Comparison of ENCODE assay signal across 8 mouse cellular contexts in genomic region chr4:126181170-126181957, GRCm38 (mm10). TPM values are rescaled to one million over a fixed set of nuclear protein-coding genes. Genes with fewer than 3 reads are reported as not detected.
DNase-seq lines count a peak whose midpoint lies in the region; ATAC-seq and TF ChIP-seq lines count a peak whose summit lies in the region.

No protein-coding gene starts in this region.

- H3K27me3 ChIP-seq in C2C12 (ENCODE audit: control insufficient read depth, insufficient read depth, insufficient read length) = no peaks in the 10 kb centered on the region

- TF ChIP-seq CTCF in gastrocnemius, adult 2 months (IDR thresholded peaks at IDR 0.05) = peak; percentile 87
- peak; percentile 49 for TF ChIP-seq CTCF in C2C12 (IDR thresholded peaks at IDR 0.05; ENCODE audit: control insufficient read depth, insufficient read depth, insufficient read length)

- intact Hi-C loops in gastrocnemius, adult 2 months (cut with DNase I) = loop anchor here (5.0 kb wide), 2 partner anchors 46 to 131 kb away; no protein-coding TSS in a partner anchor

- H3ac ChIP-seq in C2C12 (ENCODE audit: control insufficient read depth, insufficient read length, low read depth) = no peak overlapping the region

- peak; percentile 50 for ATAC-seq in granulocyte monocyte progenitor cell, adult 5-6 weeks (replicated peaks; ENCODE audit: poor library complexity, severe bottlenecking)
- peak; percentile 83 for ATAC-seq in megakaryocyte-erythroid progenitor cell, adult 5-6 weeks (replicated peaks; ENCODE audit: low FRiP score, low TSS enrichment, poor library complexity, severe bottlenecking)

- H3K79me3 ChIP-seq in C2C12 (ENCODE audit: low read depth) = peaks cover 74% of the 10 kb centered on the region

- H3K79me2 ChIP-seq in C2C12 (ENCODE audit: control insufficient read depth, insufficient read depth) = peaks cover 89% of the 10 kb centered on the region

- H3K27ac ChIP-seq in gastrocnemius, adult 2 months = peak overlapping the region; percentile 61

- H3K36me3 ChIP-seq in C2C12 (ENCODE audit: control insufficient read depth, insufficient read depth) = peaks cover 87% of the 10 kb centered on the region

- DNase-seq in gastrocnemius, adult 2 months = peak; percentile 53
- no peak for DNase-seq in gastrocnemius, postnatal 4 days (ENCODE audit: low spot score in 2 of 2)
- peak; percentile 41 for DNase-seq in adrenal gland, postnatal 25 days
- peak; percentile 49 to 66 for DNase-seq in kidney, postnatal 4 days
- peak; percentile 57 for DNase-seq in thymus, postnatal 4 days

- no peak overlapping the region for H3K4me3 ChIP-seq in gastrocnemius, adult 2 months
- no peak overlapping the region for H3K4me3 ChIP-seq in C2C12 (ENCODE audit: insufficient read depth, poor library complexity, severe bottlenecking)

TF ChIP-seq in C2C12, 6 proteins besides CTCF, POLR2A, EP300 and RAD21:
- TF ChIP-seq CEBPB (IDR thresholded peaks at IDR 0.05; ENCODE audit: low read depth) = no peak
- no peak for TF ChIP-seq USF1 (IDR thresholded peaks at IDR 0.05; ENCODE audit: low read depth)
- TF ChIP-seq MYOD1 (IDR thresholded peaks at IDR 0.05; ENCODE audit: control insufficient read depth, insufficient read length, low read depth) = no peak
- TF ChIP-seq FOSL1 (IDR thresholded peaks at IDR 0.05; ENCODE audit: insufficient read depth, low read length, poor library complexity, severe bottlenecking) = no peak
- no peak for TF ChIP-seq MYOG (IDR thresholded peaks at IDR 0.05; ENCODE audit: control insufficient read depth, extremely low read depth, insufficient read length)
- no peak for TF ChIP-seq MAX (IDR thresholded peaks at IDR 0.05)

RNA-seq across cellular contexts. Expression of gene Sh3d21, which starts 18.1 kb away (rescaled TPM):
- 1 to 10 TPM in 1 of 2 experiments, under 1 TPM in 1; 0.97 to 1.2 TPM for total RNA-seq in gastrocnemius, adult 2 months (2021)
- 1 to 10 TPM; 2.9 TPM for total RNA-seq in gastrocnemius, postnatal 4 days (2021)
- polyA plus RNA-seq in C2C12 (2012; fragmentation: generic; extraction: Trizol) = 0.27 TPM
- total RNA-seq in adrenal gland, postnatal 25 days (2021) = 2.8 and 3.2 TPM in 2 replicates
- 0.15 and 1.5 TPM in 2 replicates for total RNA-seq in granulocyte monocyte progenitor cell, adult 5-6 weeks (2014; fragmentation: Nextera tagmentation)
- 0.36 and 0.39 TPM in 2 replicates for total RNA-seq in granulocyte monocyte progenitor cell, adult 5-6 weeks (2017)
- 0.72 TPM in 1 of 2 replicates, not detected in the other for total RNA-seq in megakaryocyte-erythroid progenitor cell, adult 5-6 weeks (2014; fragmentation: Nextera tagmentation)
- total RNA-seq in megakaryocyte-erythroid progenitor cell, adult 5-6 weeks (2017) = 1.1 TPM in 1 of 2 replicates, not detected in the other

RNA-seq across cellular contexts. Expression of gene Thrap3, which starts 21.2 kb away (rescaled TPM):
- total RNA-seq in gastrocnemius, adult 2 months (2021) = 100 to 1,000 TPM; 102 to 108 TPM
- 100 to 1,000 TPM; 182 to 188 TPM for total RNA-seq in gastrocnemius, postnatal 4 days (2021)
- polyA plus RNA-seq in C2C12 (2012; fragmentation: generic; extraction: Trizol) = 85.7 TPM
- 190 and 232 TPM in 2 replicates for total RNA-seq in adrenal gland, postnatal 25 days (2021)
- total RNA-seq in granulocyte monocyte progenitor cell, adult 5-6 weeks (2014; fragmentation: Nextera tagmentation) = 215 and 267 TPM in 2 replicates
- total RNA-seq in granulocyte monocyte progenitor cell, adult 5-6 weeks (2017) = 304 and 361 TPM in 2 replicates
- 266 and 395 TPM in 2 replicates for total RNA-seq in megakaryocyte-erythroid progenitor cell, adult 5-6 weeks (2014; fragmentation: Nextera tagmentation)
- total RNA-seq in megakaryocyte-erythroid progenitor cell, adult 5-6 weeks (2017) = 471 and 531 TPM in 2 replicates

RNA-seq across cellular contexts. Expression of gene Eva1b, which starts 33.8 kb away (rescaled TPM):
- 1 to 10 TPM; 2.9 to 4.4 TPM for total RNA-seq in gastrocnemius, adult 2 months (2021)
- total RNA-seq in gastrocnemius, postnatal 4 days (2021) = 10 to 100 TPM; 31.8 to 33.8 TPM
- polyA plus RNA-seq in C2C12 (2012; fragmentation: generic; extraction: Trizol) = 51.6 TPM
- 23.4 and 33.9 TPM in 2 replicates for total RNA-seq in adrenal gland, postnatal 25 days (2021)
- total RNA-seq in granulocyte monocyte progenitor cell, adult 5-6 weeks (2014; fragmentation: Nextera tagmentation) = 0.73 and 1.1 TPM in 2 replicates
- total RNA-seq in granulocyte monocyte progenitor cell, adult 5-6 weeks (2017) = 1.0 and 2.4 TPM in 2 replicates
- not detected in 2 replicates for total RNA-seq in megakaryocyte-erythroid progenitor cell, adult 5-6 weeks (2014; fragmentation: Nextera tagmentation)
- total RNA-seq in megakaryocyte-erythroid progenitor cell, adult 5-6 weeks (2017) = 0.91 TPM in 1 of 2 replicates, not detected in the other

Comparison
In these comparisons a context has a peak if more than half of its experiments do, and no peak if none do; other contexts are left out.
1. DNase-seq: peak in gastrocnemius, adult 2 months (single experiment), adrenal gland, postnatal 25 days (single experiment), kidney, postnatal 4 days (2 of 2) and thymus, postnatal 4 days (single experiment); none in gastrocnemius, postnatal 4 days (0 of 2).